Mouse (Mus musculus) heart, postnatal 0 days (tissue): ENCODE measurements around the gene Adcy7. TPM values are rescaled to one million over a fixed set of nuclear protein-coding genes. Genes with fewer than 3 reads are reported as not detected.

Source experiments
- ATAC-seq: fragments of 200-750 bp; cut with Nextera tagmentation; 2 replicates; pipeline ENCODE4 v1.8.0; 2017; ENCODE audit warnings: low read depth, moderate number of reproducible peaks, moderate library complexity; ENCODE audit not compliant: insufficient read depth
- DNase-seq: peaks from one replicate; pipeline ENCODE4 v3.0.0-alpha.2; 2016; ENCODE audit warnings: low spot score
- H3K27ac ChIP-seq: fragments of 300-500 bp; sonication (generic); 2 replicates; pipeline ENCODE4 v1.5.1; 2014; ENCODE audit warnings: low read depth, mild to moderate bottlenecking
- H3K27me3 ChIP-seq: fragments of 300-500 bp; sonication (generic); 2 replicates; pipeline ENCODE4 v1.6.1; 2014; ENCODE audit warnings: low read length, mixed read lengths; ENCODE audit not compliant: control insufficient read depth, insufficient read depth
- H3K36me3 ChIP-seq: fragments of 300-500 bp; sonication (generic); replicated peaks from 2 replicates; pipeline ENCODE4 v1.6.1; 2014; ENCODE audit warnings: low read length, mixed read lengths; ENCODE audit not compliant: control insufficient read depth, insufficient read depth
- H3K4me1 ChIP-seq: fragments of 300-500 bp; sonication (generic); 2 replicates; pipeline ENCODE4 v1.6.1; 2014; ENCODE audit warnings: antibody characterized with exemption; ENCODE audit not compliant: control insufficient read depth, insufficient read depth
- H3K4me2 ChIP-seq: fragments of 300-500 bp; sonication (generic); 2 replicates; pipeline ENCODE4 v1.6.1; 2014; ENCODE audit warnings: low read depth, mild to moderate bottlenecking, low read length, moderate library complexity
- H3K4me3 ChIP-seq: fragments of 300-500 bp; sonication (generic); 2 replicates; pipeline ENCODE4 v1.5.1; 2014; ENCODE audit warnings: low read depth, low read length
- H3K9ac ChIP-seq: fragments of 300-500 bp; sonication (generic); replicated peaks from 2 replicates; pipeline ENCODE4 v1.6.1; 2014; ENCODE audit warnings: low read depth, low read length, mixed read lengths
- H3K9me3 ChIP-seq: fragments of 300-500 bp; sonication (generic); replicated peaks from 2 replicates; pipeline ENCODE4 v1.6.1; 2016; ENCODE audit warnings: low read length; ENCODE audit not compliant: control insufficient read depth
- CTCF ChIP-seq: IDR thresholded peaks from 2 replicates; pipeline ENCODE4 v1.5.1; 2016; ENCODE audit warnings: antibody characterized with exemption, control low read depth, low read depth
- EP300 ChIP-seq: IDR thresholded peaks from 2 replicates; pipeline ENCODE4 v1.6.1; 2016; ENCODE audit warnings: antibody characterized with exemption, low read depth
- WGBS: fragments of 180-500 bp; shearing (Covaris S2); extraction: QIAGEN DNeasy Blood & Tissue Kit; methylation state at CpG from one replicate; pipeline ENCODE4 v1.1.7; 2014; 5-methylcytosine and 5-hydroxymethylcytosine counted together
- polyA plus RNA-seq: library from polyadenylated mRNA; unstranded; fragments of >200 nt; fragmentation: Nextera tagmentation; extraction: Ambion mirVana; gene quantifications from 2 replicates; pipeline ENCODE4 v1.2.1, GENCODE M21; 2015
- total RNA-seq: library from RNA; depleted of rRNA; stranded (reverse); fragments of >200 nt; gene quantifications from 2 replicates; pipeline ENCODE4 v1.2.3, GENCODE M21; 2014; ENCODE audit warnings: low replicate concordance

Gene Adcy7
- total and polyA plus RNA-seq, 2 experiments from 2014 or later: 1.9 to 7.3 TPM

- 84% methylated on average over 1 of the region's 1 CpGs for WGBS
- Histone ChIP-seq H3K4me2 (no peak overlapping the region), H3K4me1 (peaks cover 11% of the 10 kb centered on the region), H3K36me3 (no peaks in the 10 kb centered on the region), H3K27ac (peak overlapping the region; percentile 33; the same call in 1 of the 2 replicates), H3K27me3 (no peaks in the 10 kb centered on the region), H3K9me3 (no peaks in the 10 kb centered on the region), H3K9ac (no peak overlapping the region), H3K4me3 (no peak overlapping the region)
- no peak for DNase-seq
- no peak for ATAC-seq
- no peak for TF ChIP-seq CTCF
- TF ChIP-seq EP300: no peak
These were observed 17.7 kb downstream of the Adcy7 start for GRCm38 (mm10) chr8:88289901-88290300.

DNA sequence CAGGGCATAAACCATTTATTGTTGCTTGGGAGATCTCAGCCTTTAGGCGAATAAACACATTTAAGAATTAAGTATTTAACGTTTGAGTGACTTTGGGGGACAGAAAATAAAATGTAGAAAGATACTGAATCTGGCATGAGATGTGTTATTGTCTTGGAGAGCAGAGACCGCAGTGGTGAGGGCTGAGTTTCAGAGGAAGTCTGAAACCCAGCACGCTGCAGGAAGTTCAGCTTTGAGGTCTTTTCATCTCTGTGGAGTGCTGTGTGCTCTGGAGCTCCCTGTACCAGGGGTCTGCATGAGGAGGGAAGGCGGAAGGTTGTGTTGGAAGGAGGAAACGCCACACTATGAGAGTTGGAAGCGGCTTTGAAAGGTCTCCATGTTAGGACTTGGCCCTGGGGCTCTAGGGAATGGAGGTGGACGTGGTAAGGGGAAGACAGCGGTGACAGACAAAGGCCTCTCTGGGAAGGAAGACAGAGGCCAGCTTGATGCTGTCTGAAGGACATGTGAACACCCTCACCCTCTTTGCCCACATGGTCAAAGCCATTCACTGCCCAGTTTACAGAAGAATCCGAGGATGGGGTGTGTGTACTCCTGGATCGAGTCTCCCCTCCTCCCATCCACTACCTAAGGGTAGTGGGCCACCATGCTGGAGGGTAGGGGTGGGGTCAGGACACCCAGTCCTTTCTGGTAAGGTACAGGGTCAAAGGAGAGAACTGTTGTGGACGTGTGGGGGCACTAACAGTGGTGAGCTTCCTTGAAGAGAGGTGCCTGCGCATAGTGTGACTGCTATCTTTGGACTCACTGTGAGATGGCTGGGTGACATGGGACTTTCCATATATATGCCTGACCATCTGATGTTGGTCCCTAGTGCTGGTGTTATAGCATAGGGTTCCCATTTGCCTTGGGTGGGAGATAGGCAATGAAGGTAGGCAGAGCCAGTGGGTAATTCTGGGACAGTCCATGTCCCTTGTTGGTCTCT lies 18.4 kb downstream of the Adcy7 start:
- 80% methylated on average over 13 of the region's 13 CpGs for WGBS
- no peaks in the 10 kb centered on the region for H3K36me3 ChIP-seq
- DNase-seq (no peak), ATAC-seq (no peak)
- H3K27ac ChIP-seq: peak overlapping the region; percentile 33; the same call in 1 of the 2 replicates
- H3K4me1 ChIP-seq: peaks cover 10% of the 10 kb centered on the region
- no peaks in the 10 kb centered on the region for H3K27me3 ChIP-seq
- no peaks in the 10 kb centered on the region for H3K9me3 ChIP-seq
- H3K4me3 ChIP-seq: no peak overlapping the region
- TF ChIP-seq EP300 (no peak), CTCF (no peak)
- no peak overlapping the region for H3K9ac ChIP-seq
- H3K4me2 ChIP-seq: no peak overlapping the region; the same call in 1 of the 2 replicates

DNA sequence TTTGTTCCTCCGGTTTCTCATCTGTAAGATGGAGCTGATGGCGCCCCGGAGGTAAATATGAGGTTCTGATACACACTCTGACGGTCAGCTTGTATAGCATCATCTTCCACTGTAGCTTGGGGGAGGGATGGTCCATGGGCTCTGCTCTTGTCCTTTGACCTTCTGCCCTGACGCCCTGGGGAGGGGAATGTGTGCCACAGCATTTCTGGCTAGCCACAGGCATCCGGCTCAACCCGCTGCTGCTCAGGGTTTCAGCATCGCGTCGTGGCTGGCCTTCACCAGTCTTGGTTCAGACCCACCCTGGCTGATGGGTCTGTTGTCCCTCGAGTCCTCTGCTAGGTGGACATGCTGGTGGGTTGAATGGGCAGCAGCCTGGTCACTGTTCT lies 19.1 kb downstream of the Adcy7 start:
- 89% methylated on average over 11 of the region's 11 CpGs for WGBS
- Histone ChIP-seq H3K9ac (no peak overlapping the region), H3K36me3 (no peaks in the 10 kb centered on the region), H3K4me3 (no peak overlapping the region), H3K4me1 (peaks cover 3% of the 10 kb centered on the region; the same call in 1 of the 2 replicates), H3K9me3 (no peaks in the 10 kb centered on the region), H3K27me3 (no peaks in the 10 kb centered on the region), H3K27ac (no peak overlapping the region), H3K4me2 (no peak overlapping the region)
- no peak for TF ChIP-seq CTCF
- no peak for TF ChIP-seq EP300
- DNase-seq (no peak), ATAC-seq (no peak)

DNA sequence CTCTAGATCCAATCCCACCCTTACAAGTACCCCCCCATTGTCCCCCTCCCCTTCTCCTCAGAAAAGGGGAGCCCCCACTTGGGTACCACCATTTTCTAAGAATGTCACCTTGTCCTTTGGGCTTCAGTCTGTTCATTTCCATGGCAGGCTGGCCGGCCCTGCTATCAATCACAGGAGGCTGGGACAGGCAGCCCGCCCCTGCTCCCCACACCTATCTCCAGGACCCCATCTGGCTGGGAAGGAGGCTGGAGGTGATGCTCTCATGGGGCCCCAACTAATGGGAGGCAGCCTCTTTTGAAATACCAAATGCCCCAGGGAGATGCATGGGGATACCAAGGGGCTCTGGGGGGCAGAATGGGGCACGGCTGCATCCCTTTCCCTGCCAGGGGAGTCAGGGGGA lies 20.7 kb downstream of the Adcy7 start:
- H3K36me3 ChIP-seq: no peaks in the 10 kb centered on the region
- H3K27me3 ChIP-seq: no peaks in the 10 kb centered on the region
- H3K27ac ChIP-seq: no peak overlapping the region
- H3K4me1 ChIP-seq: no peaks in the 10 kb centered on the region
- no peak for ATAC-seq
- no peak overlapping the region for H3K4me2 ChIP-seq
- H3K9ac ChIP-seq: no peak overlapping the region
- no peak overlapping the region for H3K4me3 ChIP-seq
- 84% methylated on average over 3 of the region's 3 CpGs for WGBS
- DNase-seq: no peak
- TF ChIP-seq CTCF: no peak
- no peak for TF ChIP-seq EP300
- no peaks in the 10 kb centered on the region for H3K9me3 ChIP-seq

DNA sequence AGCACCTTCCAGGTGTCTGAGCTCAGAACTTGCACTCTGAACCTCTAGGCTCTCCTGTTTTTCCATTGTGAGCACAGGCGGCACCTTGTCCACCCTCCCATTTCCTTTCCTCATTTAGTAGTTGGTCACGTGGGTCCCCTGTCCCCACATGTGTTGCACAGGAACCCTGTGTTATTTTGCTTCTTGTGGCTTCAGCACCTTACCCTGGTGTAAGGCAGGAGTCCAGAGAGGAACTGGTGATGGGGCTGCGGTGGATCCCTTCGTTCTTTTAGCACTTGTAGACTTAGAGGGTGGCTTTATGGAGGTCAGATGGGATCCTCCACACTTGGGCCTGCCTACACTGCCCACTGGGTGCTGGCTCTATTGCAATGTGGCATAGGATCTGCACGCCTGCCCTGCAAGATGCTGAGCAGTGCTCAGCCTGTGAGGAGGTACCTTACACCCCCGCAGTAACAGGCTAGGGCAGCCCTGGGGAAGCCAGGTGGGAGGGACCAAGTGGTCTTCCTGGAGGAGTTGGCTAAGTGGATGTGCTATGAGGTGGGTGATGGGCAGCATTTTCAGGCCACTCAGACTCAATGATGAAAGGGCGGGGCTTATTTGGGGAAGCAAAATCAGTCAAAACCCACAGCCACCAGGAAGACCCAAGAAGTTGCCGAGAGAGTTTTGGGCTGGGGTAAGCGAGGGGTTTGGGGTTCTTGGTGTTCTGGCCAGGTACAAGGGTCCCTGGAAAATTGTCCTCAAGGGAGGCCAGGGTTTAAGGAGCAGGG lies 21.6 kb downstream of the Adcy7 start:
- 0 out of 2 replicates have a peak, but pooled peaks cover 6% of the 10 kb centered on the region for H3K4me1 ChIP-seq
- no peaks in the 10 kb centered on the region for H3K36me3 ChIP-seq
- H3K4me2 ChIP-seq: no peak overlapping the region
- whole genome bisulfite sequencing: 83% methylated on average over 9 of the region's 9 CpGs
- DNase-seq (no peak), ATAC-seq (no peak)
- no peaks in the 10 kb centered on the region for H3K27me3 ChIP-seq
- H3K9ac ChIP-seq: no peak overlapping the region
- no peaks in the 10 kb centered on the region for H3K9me3 ChIP-seq
- H3K27ac ChIP-seq: no peak overlapping the region
- TF ChIP-seq CTCF (no peak), EP300 (no peak)
- no peak overlapping the region for H3K4me3 ChIP-seq
